Mouse (Mus musculus): Measurements from ENCODE around the gene Zfp606. TPM values are rescaled to one million over a fixed set of nuclear protein-coding genes. Genes with fewer than 3 reads are reported as not detected.

Zfp606 gene
- polyA plus RNA-seq (2011; ENCODE audit: insufficient read depth, insufficient read length, low read depth, missing spikeins), result 14.0 and 15.2 TPM in 2 replicates

GRCm38 (mm10) chr7:12478158-12479008 lies at the start of gene Zfp606:
TSS of gene Zfp606 (plus strand) at chr7:12478293.
- Histone ChIP-seq H3K4me1 (ENCODE audit: control insufficient read depth, insufficient read depth, low read length) (no peaks in the 10 kb centered on the region), H3K27me3 (ENCODE audit: control insufficient read depth, insufficient read depth, low read length, poor library complexity, severe bottlenecking) (no peaks in the 10 kb centered on the region), H3K4me3 (ENCODE audit: low read depth, low read length) (peak within 1 kb of the TSS; percentile 85), H3K27ac (ENCODE audit: insufficient read depth, low read length) (no peak within 1 kb of the TSS), H3K9ac (ENCODE audit: low read depth, poor library complexity, severe bottlenecking) (peak within 1 kb of the TSS; percentile 77), H3K36me3 (ENCODE audit: control insufficient read depth, insufficient read depth, low read length, poor library complexity, severe bottlenecking) (peaks cover 15% of the 10 kb centered on the region), H3K9me3 (replicated peaks; ENCODE audit: control insufficient read depth, insufficient read depth, low read length, poor library complexity, severe bottlenecking) (no peaks in the 10 kb centered on the region)
- TF ChIP-seq CTCF (IDR thresholded peaks at IDR 0.05; ENCODE audit: low read depth, low read length) (no peak), POLR2A (IDR thresholded peaks at IDR 0.05; ENCODE audit: insufficient read depth, low read length) (no peak), EP300 (IDR thresholded peaks at IDR 0.05; ENCODE audit: insufficient read depth, low read depth, low read length) (no peak)

DNA sequence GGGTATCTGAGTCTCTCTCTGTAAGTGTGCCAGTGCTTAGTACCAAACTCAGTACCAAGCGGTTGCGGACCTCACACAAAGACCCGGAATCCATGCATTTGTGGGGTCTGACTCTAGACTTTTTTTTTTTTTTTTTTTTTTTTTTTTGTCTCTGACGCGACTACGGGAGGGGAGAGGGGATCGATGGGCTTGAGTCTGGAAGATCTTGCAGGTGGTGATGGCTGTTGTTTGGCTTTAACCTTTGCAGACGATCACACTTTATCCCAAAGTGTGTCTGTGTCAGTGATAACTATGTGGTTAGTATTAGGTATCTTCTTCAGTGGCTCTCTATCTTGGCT lies 885 bp downstream of the Zfp606 start:
- Histone ChIP-seq H3K9ac (ENCODE audit: low read depth, poor library complexity, severe bottlenecking) (peak overlapping the region; percentile 77), H3K4me1 (ENCODE audit: control insufficient read depth, insufficient read depth, low read length) (no peaks in the 10 kb centered on the region), H3K27me3 (ENCODE audit: control insufficient read depth, insufficient read depth, low read length, poor library complexity, severe bottlenecking) (no peaks in the 10 kb centered on the region), H3K27ac (ENCODE audit: insufficient read depth, low read length) (no peak overlapping the region), H3K9me3 (replicated peaks; ENCODE audit: control insufficient read depth, insufficient read depth, low read length, poor library complexity, severe bottlenecking) (no peaks in the 10 kb centered on the region), H3K36me3 (ENCODE audit: control insufficient read depth, insufficient read depth, low read length, poor library complexity, severe bottlenecking) (peaks cover 17% of the 10 kb centered on the region), H3K4me3 (ENCODE audit: low read depth, low read length) (peak overlapping the region; percentile 85)
- TF ChIP-seq EP300 (IDR thresholded peaks at IDR 0.05; ENCODE audit: insufficient read depth, low read depth, low read length) (no peak), POLR2A (IDR thresholded peaks at IDR 0.05; ENCODE audit: insufficient read depth, low read length) (no peak), CTCF (IDR thresholded peaks at IDR 0.05; ENCODE audit: low read depth, low read length) (no peak)

- Histone ChIP-seq H3K9ac (ENCODE audit: low read depth, poor library complexity, severe bottlenecking) (peak overlapping the region; percentile 77), H3K36me3 (ENCODE audit: control insufficient read depth, insufficient read depth, low read length, poor library complexity, severe bottlenecking) (peaks cover 19% of the 10 kb centered on the region), H3K27me3 (ENCODE audit: control insufficient read depth, insufficient read depth, low read length, poor library complexity, severe bottlenecking) (no peaks in the 10 kb centered on the region), H3K9me3 (replicated peaks; ENCODE audit: control insufficient read depth, insufficient read depth, low read length, poor library complexity, severe bottlenecking) (no peaks in the 10 kb centered on the region), H3K4me1 (ENCODE audit: control insufficient read depth, insufficient read depth, low read length) (no peaks in the 10 kb centered on the region), H3K27ac (ENCODE audit: insufficient read depth, low read length) (no peak overlapping the region), H3K4me3 (ENCODE audit: low read depth, low read length) (peak overlapping the region; percentile 85; the same call in 1 of the 2 replicates)
- no peak for TF ChIP-seq EP300 (IDR thresholded peaks at IDR 0.05; ENCODE audit: insufficient read depth, low read depth, low read length)
- TF ChIP-seq CTCF (IDR thresholded peaks at IDR 0.05; ENCODE audit: low read depth, low read length), result no peak
- no peak for TF ChIP-seq POLR2A (IDR thresholded peaks at IDR 0.05; ENCODE audit: insufficient read depth, low read length)
Measured at GRCm38 (mm10) chr7:12479525-12479924, 1.4 kb downstream of the Zfp606 start.

DNA sequence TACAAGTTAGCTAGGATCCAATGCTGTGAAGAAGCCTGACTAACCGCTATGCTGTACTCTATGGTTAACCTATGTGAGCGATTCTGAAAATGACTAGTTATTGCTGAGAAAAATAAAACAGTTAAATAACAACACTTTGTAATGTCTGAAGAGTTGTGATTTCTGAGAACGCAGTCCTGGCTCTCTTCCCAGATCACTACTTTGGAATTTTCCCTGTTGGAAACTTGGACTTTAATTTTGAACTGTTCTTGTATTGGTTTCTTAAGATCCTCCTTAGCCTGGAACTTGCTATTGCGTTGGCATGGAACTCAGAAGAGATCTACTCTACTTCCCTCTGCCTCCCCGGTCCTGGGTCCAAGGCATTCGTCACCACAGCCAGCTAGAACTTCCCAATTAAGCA lies 5.7 kb downstream of the Zfp606 start:
- no peak overlapping the region for H3K9ac ChIP-seq (ENCODE audit: low read depth, poor library complexity, severe bottlenecking)
- H3K27ac ChIP-seq (ENCODE audit: insufficient read depth, low read length), result no peak overlapping the region
- no peaks in the 10 kb centered on the region for H3K4me1 ChIP-seq (ENCODE audit: control insufficient read depth, insufficient read depth, low read length)
- H3K9me3 ChIP-seq (replicated peaks; ENCODE audit: control insufficient read depth, insufficient read depth, low read length, poor library complexity, severe bottlenecking), result no peaks in the 10 kb centered on the region
- no peaks in the 10 kb centered on the region for H3K27me3 ChIP-seq (ENCODE audit: control insufficient read depth, insufficient read depth, low read length, poor library complexity, severe bottlenecking)
- TF ChIP-seq EP300 (IDR thresholded peaks at IDR 0.05; ENCODE audit: insufficient read depth, low read depth, low read length) (no peak), POLR2A (IDR thresholded peaks at IDR 0.05; ENCODE audit: insufficient read depth, low read length) (no peak)
- peaks cover 21% of the 10 kb centered on the region for H3K36me3 ChIP-seq (ENCODE audit: control insufficient read depth, insufficient read depth, low read length, poor library complexity, severe bottlenecking)
- no peak overlapping the region for H3K4me3 ChIP-seq (ENCODE audit: low read depth, low read length)

- Histone ChIP-seq H3K4me3 (ENCODE audit: low read depth, low read length) (no peak overlapping the region), H3K27me3 (ENCODE audit: control insufficient read depth, insufficient read depth, low read length, poor library complexity, severe bottlenecking) (no peaks in the 10 kb centered on the region), H3K27ac (ENCODE audit: insufficient read depth, low read length) (no peak overlapping the region), H3K36me3 (ENCODE audit: control insufficient read depth, insufficient read depth, low read length, poor library complexity, severe bottlenecking) (peaks cover 27% of the 10 kb centered on the region), H3K9ac (ENCODE audit: low read depth, poor library complexity, severe bottlenecking) (no peak overlapping the region), H3K9me3 (replicated peaks; ENCODE audit: control insufficient read depth, insufficient read depth, low read length, poor library complexity, severe bottlenecking) (peaks cover 5% of the 10 kb centered on the region; the same call in 1 of the 2 replicates), H3K4me1 (ENCODE audit: control insufficient read depth, insufficient read depth, low read length) (no peaks in the 10 kb centered on the region)
- TF ChIP-seq POLR2A (IDR thresholded peaks at IDR 0.05; ENCODE audit: insufficient read depth, low read length) (no peak), CTCF (IDR thresholded peaks at IDR 0.05; ENCODE audit: low read depth, low read length) (peak; percentile 23), EP300 (IDR thresholded peaks at IDR 0.05; ENCODE audit: insufficient read depth, low read depth, low read length) (no peak)
Measured at GRCm38 (mm10) chr7:12485956-12486355, 7.9 kb downstream of the Zfp606 start.

- no peak overlapping the region for H3K4me3 ChIP-seq (ENCODE audit: low read depth, low read length)
- H3K9ac ChIP-seq (ENCODE audit: low read depth, poor library complexity, severe bottlenecking), result no peak overlapping the region
- no peaks in the 10 kb centered on the region for H3K27me3 ChIP-seq (ENCODE audit: control insufficient read depth, insufficient read depth, low read length, poor library complexity, severe bottlenecking)
- no peaks in the 10 kb centered on the region for H3K4me1 ChIP-seq (ENCODE audit: control insufficient read depth, insufficient read depth, low read length)
- H3K27ac ChIP-seq (ENCODE audit: insufficient read depth, low read length), result no peak overlapping the region
- peaks cover 21% of the 10 kb centered on the region for H3K36me3 ChIP-seq (ENCODE audit: control insufficient read depth, insufficient read depth, low read length, poor library complexity, severe bottlenecking)
- no peak for TF ChIP-seq POLR2A (IDR thresholded peaks at IDR 0.05; ENCODE audit: insufficient read depth, low read length)
- TF ChIP-seq CTCF (IDR thresholded peaks at IDR 0.05; ENCODE audit: low read depth, low read length), result no peak
- TF ChIP-seq EP300 (IDR thresholded peaks at IDR 0.05; ENCODE audit: insufficient read depth, low read depth, low read length), result no peak
- H3K9me3 ChIP-seq (replicated peaks; ENCODE audit: control insufficient read depth, insufficient read depth, low read length, poor library complexity, severe bottlenecking), result peaks cover 6% of the 10 kb centered on the region
Measured at GRCm38 (mm10) chr7:12486691-12487090, 8.6 kb downstream of the Zfp606 start.
